Mouse (Mus musculus) bone marrow macrophage, adult 2 months (primary cell): ENCODE data around the gene Gm6176. TPM values are rescaled to one million over a fixed set of nuclear protein-coding genes. Genes with fewer than 3 reads are reported as not detected.
"Not testable (repeated sequence)": the region's sequence is repeated elsewhere in the genome, so short reads cannot be mapped to it uniquely, and the experiment has no call there.

ENCODE experiments used
- H3K27ac ChIP-seq: 2 replicates; pipeline ENCODE4 v1.5.1; 2012; ENCODE audit warnings: low read depth, low read length; ENCODE audit not compliant: insufficient read depth
- H3K4me1 ChIP-seq: 2 replicates; pipeline ENCODE4 v1.6.1; 2012; ENCODE audit warnings: low read length; ENCODE audit not compliant: control insufficient read depth, insufficient read depth
- H3K4me3 ChIP-seq: 2 replicates; pipeline ENCODE4 v1.5.1; 2012; ENCODE audit warnings: mild to moderate bottlenecking, low read length, moderate library complexity; ENCODE audit not compliant: insufficient read depth
- polyA plus RNA-seq: library from polyadenylated mRNA; stranded (reverse); fragments of >200 nt; gene quantifications from 2 replicates; pipeline ENCODE4 v1.2.4, GENCODE M21; 2012; ENCODE audit not compliant: missing spikeins, insufficient read depth, insufficient read length

Gene Gm6176
- not detected in 2 replicates for polyA plus RNA-seq

GRCm38 (mm10) chr7:22056205-22056604, at the start of gene Gm6176:
Gene Gm6176 (minus strand): TSS chr7:22056305.
- H3K4me3 ChIP-seq, H3K27ac ChIP-seq, H3K4me1 ChIP-seq: not testable (repeated sequence)

- not testable (repeated sequence) for H3K27ac ChIP-seq, H3K4me3 ChIP-seq, H3K4me1 ChIP-seq
Observed at GRCm38 (mm10) chr7:22068757-22069156, 12.7 kb upstream of the Gm6176 start, which contains the start of gene Vmn1r139. Gene Vmn1r139 (plus strand): TSS chr7:22069057.

- H3K4me1 ChIP-seq, H3K4me3 ChIP-seq, H3K27ac ChIP-seq: not testable (repeated sequence)
Observed at GRCm38 (mm10) chr7:22028797-22029196, 27.3 kb downstream of the Gm6176 start, which contains the start of gene Vmn1r138. Gene Vmn1r138 (minus strand): TSS chr7:22028897.

Other genes with a start within 250 kb of the Gm6176 start
- gene Vmn1r135, start 224.0 kb downstream of the Gm6176 start, polyA plus RNA-seq: not detected in 2 replicates
- gene Gm5725, start 212.0 kb downstream of the Gm6176 start, polyA plus RNA-seq: not detected in 2 replicates
- not detected in 2 replicates for gene Gm5891, start 135.0 kb downstream of the Gm6176 start, polyA plus RNA-seq
- gene Vmn1r137, start 61.7 kb downstream of the Gm6176 start, polyA plus RNA-seq: not detected in 2 replicates
- gene Vmn1r138, start 27.4 kb downstream of the Gm6176 start, polyA plus RNA-seq: not detected in 2 replicates
- gene Vmn1r139, start 12.8 kb upstream of the Gm6176 start, polyA plus RNA-seq: not detected in 2 replicates
- not detected in 2 replicates for gene Gm16451, start 61.9 kb upstream of the Gm6176 start, polyA plus RNA-seq
- gene Gm10666, start 78.4 kb upstream of the Gm6176 start, polyA plus RNA-seq: not detected in 2 replicates
- gene Vmn1r142, start 107.7 kb upstream of the Gm6176 start, polyA plus RNA-seq: not detected in 2 replicates
- not detected in 2 replicates for gene Vmn1r143, start 133.1 kb upstream of the Gm6176 start, polyA plus RNA-seq
- not detected in 2 replicates for gene Gm8653, start 145.0 kb upstream of the Gm6176 start, polyA plus RNA-seq
- not detected in 2 replicates for gene Gm8453, start 173.2 kb upstream of the Gm6176 start, polyA plus RNA-seq